In genomic region chr5:81345436-81346131, GRCm38 (mm10) we compare ENCODE assay signal across 11 mouse cellular contexts.
DNase-seq lines count a peak whose midpoint lies in the region; ATAC-seq and TF ChIP-seq lines count a peak whose summit lies in the region.
"Had no signal": no experiment of that assay in that cellular context is flagged by ENCODE, and none has a peak within 500 bp of the region (broad histone marks: within the 10 kb centered on the region; RNA-seq: fewer than 3 reads in every experiment).

No protein-coding gene starts in this region.

- no peak overlapping the region for H3K4me3 ChIP-seq in forebrain, embryonic 14.5 days (ENCODE audit: low read depth, low read length)
- H3K4me3 ChIP-seq in forebrain, embryonic 16.5 days (replicated peaks; ENCODE audit: low read length): no peak overlapping the region
- H3K4me3 ChIP-seq in lung, embryonic 15.5 days: no peak overlapping the region
- no peak overlapping the region for H3K4me3 ChIP-seq in lung, adult 2 months (replicated peaks; ENCODE audit: extremely low read depth, low read depth, low read length)
- H3K4me3 ChIP-seq in limb, embryonic 14.5 days (replicated peaks; ENCODE audit: low read length): no peak overlapping the region
- H3K4me3 ChIP-seq in forebrain, embryonic 15.5 days: no peak overlapping the region
- H3K4me3 ChIP-seq: myocyte had no signal

- no peak overlapping the region for H3K9ac ChIP-seq in forebrain, embryonic 14.5 days (ENCODE audit: low read length)
- no peak overlapping the region for H3K9ac ChIP-seq in forebrain, embryonic 16.5 days (replicated peaks; ENCODE audit: low read depth, low read length)
- H3K9ac ChIP-seq in lung, embryonic 15.5 days: no peak overlapping the region
- H3K9ac ChIP-seq in limb, embryonic 14.5 days (ENCODE audit: low read depth, low read length, severe bottlenecking): no peak overlapping the region
- no peak overlapping the region for H3K9ac ChIP-seq in forebrain, embryonic 15.5 days (replicated peaks)

- H3K27ac ChIP-seq in forebrain, embryonic 14.5 days (ENCODE audit: low read depth, low read length): no peak overlapping the region
- H3K27ac ChIP-seq in forebrain, embryonic 16.5 days (ENCODE audit: low read length): no peak overlapping the region
- no peak overlapping the region for H3K27ac ChIP-seq in lung, embryonic 15.5 days
- H3K27ac ChIP-seq in limb, embryonic 14.5 days (replicated peaks; ENCODE audit: low read depth, low read length): no peak overlapping the region
- H3K27ac ChIP-seq in forebrain, embryonic 15.5 days (replicated peaks): no peak overlapping the region

- H3K27me3 ChIP-seq in forebrain, embryonic 14.5 days (replicated peaks; ENCODE audit: control insufficient read depth, insufficient read depth, low read length): peaks cover 6% of the 10 kb centered on the region; the same call in 1 of the 2 replicates
- H3K27me3 ChIP-seq in forebrain, embryonic 16.5 days (replicated peaks; ENCODE audit: control insufficient read depth, insufficient read depth, low read length): no peaks in the 10 kb centered on the region
- H3K27me3 ChIP-seq in lung, embryonic 15.5 days: no peaks in the 10 kb centered on the region
- no peaks in the 10 kb centered on the region for H3K27me3 ChIP-seq in limb, embryonic 14.5 days (ENCODE audit: control insufficient read depth, insufficient read depth, low read length)
- 0 out of 2 replicates have a peak, but pooled peaks cover 2% of the 10 kb centered on the region for H3K27me3 ChIP-seq in forebrain, embryonic 15.5 days

- H3K36me3 ChIP-seq in forebrain, embryonic 14.5 days (ENCODE audit: control insufficient read depth, insufficient read depth, low read length): no peaks in the 10 kb centered on the region
- H3K36me3 ChIP-seq in forebrain, embryonic 16.5 days (ENCODE audit: control insufficient read depth, insufficient read depth): no peaks in the 10 kb centered on the region
- no peaks in the 10 kb centered on the region for H3K36me3 ChIP-seq in lung, embryonic 15.5 days
- no peaks in the 10 kb centered on the region for H3K36me3 ChIP-seq in limb, embryonic 14.5 days (ENCODE audit: control insufficient read depth, insufficient read depth, low read length)
- no peaks in the 10 kb centered on the region for H3K36me3 ChIP-seq in forebrain, embryonic 15.5 days

- ATAC-seq in forebrain, embryonic 14.5 days: no peak; the same call in 1 of the 2 replicates
- no peak for ATAC-seq in forebrain, embryonic 16.5 days
- peak; percentile 75; the same call in 1 of the 2 replicates for ATAC-seq in lung, embryonic 15.5 days (ENCODE audit: borderline replicate concordance, extremely low read depth, low FRiP score, low TSS enrichment)
- peak; percentile 62 for ATAC-seq in limb, embryonic 14.5 days (ENCODE audit: low FRiP score, low read depth)
- ATAC-seq in forebrain, embryonic 15.5 days (replicated peaks): no peak

- WGBS in forebrain, embryonic 14.5 days: 33% methylated on average over 9 of the region's 9 CpGs
- 32% methylated on average over 9 of the region's 9 CpGs for WGBS in forebrain, embryonic 16.5 days
- WGBS in lung, embryonic 15.5 days: 50% methylated on average over 9 of the region's 9 CpGs
- WGBS in lung, adult 2 months: 61% methylated on average over 9 of the region's 9 CpGs
- 40% methylated on average over 9 of the region's 9 CpGs for whole genome bisulfite sequencing in limb, embryonic 14.5 days
- WGBS in forebrain, embryonic 15.5 days: 28% methylated on average over 9 of the region's 9 CpGs

- peak; percentile 20 for DNase-seq in forebrain, embryonic 14.5 days (ENCODE audit: low spot score)
- DNase-seq in lung, adult 2 months: no peak
- DNase-seq in limb, embryonic 14.5 days (ENCODE audit: low spot score): peak; percentile 27
- peak; percentile 42 for DNase-seq in retina, embryonic 14.5 days (ENCODE audit: low spot score)
- DNase-seq in right cerebral cortex, adult 2 months (ENCODE audit: low spot score in 2 of 2): no peak
- DNase-seq: B cell, adult 2 months had no signal

- no peak overlapping the region for H3K4me2 ChIP-seq in forebrain, embryonic 14.5 days (ENCODE audit: low read length)
- no peak overlapping the region for H3K4me2 ChIP-seq in forebrain, embryonic 16.5 days (ENCODE audit: low read length)
- H3K4me2 ChIP-seq in lung, embryonic 15.5 days: no peak overlapping the region
- no peak overlapping the region for H3K4me2 ChIP-seq in limb, embryonic 14.5 days (replicated peaks; ENCODE audit: low read depth, low read length, severe bottlenecking)
- no peak overlapping the region for H3K4me2 ChIP-seq in forebrain, embryonic 15.5 days (replicated peaks)
- H3K4me2 ChIP-seq: liver, embryonic 11.5 days had no signal

- no peak for TF ChIP-seq POLR2A in lung, adult 2 months (IDR thresholded peaks at IDR 0.05; ENCODE audit: borderline replicate concordance, extremely low read depth, low read depth, low read length)
- TF ChIP-seq POLR2A in limb, embryonic 14.5 days (IDR thresholded peaks at IDR 0.05; ENCODE audit: borderline replicate concordance, extremely low read depth, insufficient read depth, insufficient read length): no peak

- no peaks in the 10 kb centered on the region for H3K4me1 ChIP-seq in forebrain, embryonic 14.5 days (ENCODE audit: control insufficient read depth, insufficient read depth, low read length)
- H3K4me1 ChIP-seq in forebrain, embryonic 16.5 days (replicated peaks; ENCODE audit: control insufficient read depth, insufficient read depth, low read length): no peaks in the 10 kb centered on the region
- peaks cover 5% of the 10 kb centered on the region; the same call in 1 of the 2 replicates for H3K4me1 ChIP-seq in lung, embryonic 15.5 days
- H3K4me1 ChIP-seq in lung, adult 2 months (ENCODE audit: control insufficient read depth, insufficient read depth, low read length): no peaks in the 10 kb centered on the region
- peaks cover 4% of the 10 kb centered on the region; the same call in 1 of the 2 replicates for H3K4me1 ChIP-seq in limb, embryonic 14.5 days (ENCODE audit: control insufficient read depth, insufficient read depth, low read length)
- no peaks in the 10 kb centered on the region for H3K4me1 ChIP-seq in forebrain, embryonic 15.5 days

- H3K9me3 ChIP-seq in forebrain, embryonic 14.5 days (replicated peaks; ENCODE audit: control insufficient read depth, low read length): no peaks in the 10 kb centered on the region
- no peaks in the 10 kb centered on the region for H3K9me3 ChIP-seq in forebrain, embryonic 16.5 days (ENCODE audit: control insufficient read depth, low read length)
- no peaks in the 10 kb centered on the region for H3K9me3 ChIP-seq in lung, embryonic 15.5 days
- H3K9me3 ChIP-seq in limb, embryonic 14.5 days (ENCODE audit: control insufficient read depth, low read length): no peaks in the 10 kb centered on the region
- no peaks in the 10 kb centered on the region for H3K9me3 ChIP-seq in forebrain, embryonic 15.5 days

- no peak for TF ChIP-seq CTCF in lung, adult 2 months (IDR thresholded peaks at IDR 0.05; ENCODE audit: insufficient read depth, low read length)

Comparison
In these comparisons a context has a peak if more than half of its experiments do, and no peak if none do; other contexts are left out.
1. ATAC-seq: peak in lung, embryonic 15.5 days (single experiment) and limb, embryonic 14.5 days (single experiment); none in forebrain, embryonic 14.5 days (single experiment), forebrain, embryonic 16.5 days (single experiment) and forebrain, embryonic 15.5 days (single experiment).
2. DNase-seq: peak in forebrain, embryonic 14.5 days (single experiment), limb, embryonic 14.5 days (single experiment) and retina, embryonic 14.5 days (single experiment); none in lung, adult 2 months (single experiment) and right cerebral cortex, adult 2 months (0 of 2).